Mouse (Mus musculus) olfactory bulb, adult 2 months (tissue): ENCODE measurements around the gene H2al1g.

Experiments used
- CTCF ChIP-seq: fragments of 200-500 bp; IDR thresholded peaks from 2 replicates; pipeline ENCODE4 v1.5.1; 2012; ENCODE audit warnings: low read depth, mild to moderate bottlenecking, low read length, moderate library complexity; ENCODE audit not compliant: insufficient read depth
- POLR2A ChIP-seq: fragments of 200-500 bp; IDR thresholded peaks from 2 replicates; pipeline ENCODE4 v1.6.1; 2012; ENCODE audit warnings: mild to moderate bottlenecking, low read depth, low read length, moderate library complexity; ENCODE audit not compliant: insufficient read depth

DNA sequence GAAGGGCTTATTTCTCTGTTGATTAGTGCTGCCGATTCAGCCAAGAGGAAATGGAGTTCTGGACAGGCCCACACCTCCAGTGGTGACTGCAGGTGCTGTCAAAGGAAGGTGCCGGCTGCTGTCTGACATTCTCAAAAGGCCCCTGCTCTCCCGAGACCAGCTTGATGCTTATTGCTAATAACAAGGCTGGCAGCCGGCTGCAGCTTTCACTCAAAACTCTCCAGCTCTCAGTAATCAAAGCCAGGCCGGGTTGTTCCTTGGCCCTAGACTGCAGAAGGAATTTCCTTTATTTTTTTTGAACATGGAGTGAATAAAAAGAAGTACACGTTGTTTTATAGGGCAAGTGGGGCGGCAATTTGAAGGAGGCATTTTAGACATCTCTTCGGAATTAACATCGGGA, 27.7 kb downstream of the H2al1g start:
- TF ChIP-seq CTCF (no peak), POLR2A (no peak)
